Mouse (Mus musculus) midbrain, embryonic 10.5 days (tissue): ENCODE data around the gene Nrp2. TPM values are rescaled to one million over a fixed set of nuclear protein-coding genes. Genes with fewer than 3 reads are reported as not detected.
A peak's percentile ranks its signal among the peaks of the same experiment; 100 is the strongest.

ENCODE experiments used
- DNase-seq: peaks from one replicate; pipeline ENCODE4 v3.0.0-alpha.2; 2017; ENCODE audit warnings: low spot score
- H3K27ac ChIP-seq: fragments of 300-500 bp; sonication (generic); replicated peaks from 2 replicates; pipeline ENCODE4 v1.5.1; 2016; ENCODE audit warnings: mild to moderate bottlenecking
- H3K27me3 ChIP-seq: fragments of 300-500 bp; sonication (generic); 2 replicates; pipeline ENCODE4 v1.6.1; 2016; ENCODE audit warnings: low read depth, mild to moderate bottlenecking; ENCODE audit not compliant: poor library complexity, severe bottlenecking
- H3K36me3 ChIP-seq: fragments of 300-500 bp; sonication (generic); 2 replicates; pipeline ENCODE4 v1.6.1; 2016; ENCODE audit warnings: mild to moderate bottlenecking, moderate library complexity
- H3K4me1 ChIP-seq: fragments of 300-500 bp; sonication (generic); 2 replicates; pipeline ENCODE4 v1.6.1; 2016
- H3K4me3 ChIP-seq: fragments of 300-500 bp; sonication (generic); 2 replicates; pipeline ENCODE4 v1.5.1; 2016; ENCODE audit warnings: mild to moderate bottlenecking, moderate library complexity
- H3K9me3 ChIP-seq: fragments of 300-500 bp; sonication (generic); replicated peaks from 2 replicates; pipeline ENCODE4 v1.6.1; 2016; ENCODE audit warnings: mild to moderate bottlenecking
- WGBS: fragments of 180-500 bp; shearing (Covaris S2); methylation state at CpG from one replicate; pipeline ENCODE4 v1.1.7; 2016; 5-methylcytosine and 5-hydroxymethylcytosine counted together
- polyA plus RNA-seq: library from polyadenylated mRNA; unstranded; fragments of >200 nt; fragmentation: Nextera tagmentation; extraction: Ambion mirVana; gene quantifications from 2 replicates; pipeline ENCODE4 v1.2.1, GENCODE M21; 2016

Nrp2 gene
- polyA plus RNA-seq, 1 experiment from 2014 or later, result 10.7 TPM

DNA sequence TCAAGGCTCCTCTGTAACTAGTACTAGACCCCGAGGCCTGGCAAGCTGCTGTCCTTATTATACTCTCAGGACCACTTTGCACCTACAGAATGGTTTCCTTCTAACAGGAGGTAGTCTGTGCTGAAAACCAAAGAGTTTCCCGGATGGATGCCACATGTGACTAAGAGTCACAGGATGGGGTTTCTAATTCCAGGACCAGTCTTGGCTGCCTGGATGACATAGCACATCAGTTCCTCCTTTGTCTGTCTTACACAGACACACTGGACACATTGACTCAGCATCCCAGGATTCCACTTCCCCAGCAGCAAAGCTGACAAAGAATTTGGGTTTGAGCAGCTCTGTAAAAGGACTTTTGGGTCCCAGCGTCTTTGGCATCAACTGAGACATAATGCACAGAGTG, 17.1 kb downstream of the Nrp2 start:
- H3K27ac ChIP-seq, result no peak overlapping the region
- 0 out of 2 replicates have a peak, but pooled peaks cover 3% of the 10 kb centered on the region for H3K9me3 ChIP-seq
- no peak overlapping the region for H3K4me3 ChIP-seq
- H3K36me3 ChIP-seq, result peaks cover 11% of the 10 kb centered on the region
- DNase-seq, result no peak
- WGBS, result 84% methylated on average over 3 of the region's 3 CpGs
- H3K4me1 ChIP-seq, result peaks cover 42% of the 10 kb centered on the region
- peaks cover 32% of the 10 kb centered on the region for H3K27me3 ChIP-seq

DNA sequence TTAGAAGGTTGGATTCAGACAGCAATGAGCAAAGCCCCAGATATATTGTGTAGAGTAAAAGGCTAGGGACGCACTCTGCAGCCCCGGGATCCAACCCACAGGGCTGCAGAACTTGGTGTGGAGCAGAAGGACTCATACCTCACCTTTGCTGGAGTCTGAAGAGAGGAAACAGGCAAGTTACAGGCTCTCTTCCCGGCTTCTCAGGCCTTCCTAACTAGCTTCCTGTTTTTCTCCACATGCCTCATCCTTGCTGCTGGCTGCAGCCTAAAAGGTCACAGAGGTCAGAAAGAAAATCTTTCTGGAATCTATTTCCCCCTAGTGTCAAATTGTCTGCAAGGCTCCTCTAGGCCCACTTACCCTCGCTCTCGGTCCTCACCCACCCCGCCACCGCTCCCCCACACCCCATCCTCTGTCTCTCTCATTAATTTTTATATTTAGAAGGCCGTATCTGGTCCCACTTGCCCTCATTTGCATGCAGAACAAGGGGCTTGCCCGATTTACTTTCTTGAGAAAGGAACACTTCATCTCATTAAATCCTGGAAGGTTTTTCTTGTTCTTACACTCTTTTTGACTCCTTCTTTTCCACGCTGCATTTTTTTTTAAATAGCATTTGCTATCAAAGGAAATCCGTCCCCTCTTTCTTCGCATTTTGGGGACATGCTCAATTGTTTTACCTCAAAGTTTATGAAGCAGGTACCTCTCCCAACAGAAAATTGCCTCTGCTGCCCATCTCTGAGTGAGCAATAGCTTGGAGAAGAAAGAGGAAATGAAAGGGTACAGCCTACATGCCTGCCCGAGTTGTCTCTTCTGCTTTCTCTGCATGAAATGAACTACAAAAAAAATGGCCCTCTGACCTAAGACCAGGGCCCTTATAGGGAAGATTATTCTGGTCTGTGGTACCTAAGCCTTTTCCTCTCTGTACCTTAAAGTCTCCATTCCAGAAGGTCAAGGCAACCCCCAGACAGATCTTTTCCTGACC, 17.9 kb downstream of the Nrp2 start:
- Histone ChIP-seq H3K27me3 (peaks cover 32% of the 10 kb centered on the region), H3K9me3 (0 out of 2 replicates have a peak, but pooled peaks cover 3% of the 10 kb centered on the region), H3K27ac (0 out of 2 replicates have a peak overlapping the region, but pooled peaks have one; percentile 33), H3K4me3 (no peak overlapping the region), H3K36me3 (peaks cover 11% of the 10 kb centered on the region), H3K4me1 (peaks cover 42% of the 10 kb centered on the region)
- 59% methylated on average over 13 of the region's 13 CpGs for WGBS
- no peak for DNase-seq

DNA sequence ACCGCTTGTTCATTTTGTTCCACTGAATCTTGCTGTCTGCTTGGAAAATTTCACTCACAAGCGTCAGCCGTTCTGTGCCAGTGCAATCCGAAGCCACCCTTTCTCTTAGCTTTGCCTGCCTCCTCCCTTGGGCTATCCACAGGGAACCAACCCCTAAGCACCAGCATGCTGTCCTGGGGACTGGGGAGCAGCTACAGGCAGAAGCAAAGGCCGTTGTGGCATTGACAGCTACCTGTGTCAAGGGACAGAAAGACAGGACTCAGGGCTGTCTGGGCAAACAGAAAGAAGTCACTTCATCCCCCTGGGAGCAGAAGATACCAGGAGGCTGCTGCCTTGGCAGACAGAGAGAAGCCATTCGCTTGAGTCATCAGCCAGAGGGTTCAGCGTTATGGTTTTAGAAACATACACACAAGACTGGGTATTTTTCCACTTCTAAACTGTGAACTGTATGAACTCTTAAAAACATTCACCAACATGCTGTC, 18.7 kb downstream of the Nrp2 start:
- H3K9me3 ChIP-seq, result 0 out of 2 replicates have a peak, but pooled peaks cover 3% of the 10 kb centered on the region
- WGBS, result 78% methylated on average over 7 of the region's 7 CpGs
- peaks cover 38% of the 10 kb centered on the region for H3K4me1 ChIP-seq
- H3K27ac ChIP-seq, result no peak overlapping the region
- peaks cover 28% of the 10 kb centered on the region for H3K27me3 ChIP-seq
- peaks cover 11% of the 10 kb centered on the region for H3K36me3 ChIP-seq
- no peak for DNase-seq
- H3K4me3 ChIP-seq, result no peak overlapping the region

DNA sequence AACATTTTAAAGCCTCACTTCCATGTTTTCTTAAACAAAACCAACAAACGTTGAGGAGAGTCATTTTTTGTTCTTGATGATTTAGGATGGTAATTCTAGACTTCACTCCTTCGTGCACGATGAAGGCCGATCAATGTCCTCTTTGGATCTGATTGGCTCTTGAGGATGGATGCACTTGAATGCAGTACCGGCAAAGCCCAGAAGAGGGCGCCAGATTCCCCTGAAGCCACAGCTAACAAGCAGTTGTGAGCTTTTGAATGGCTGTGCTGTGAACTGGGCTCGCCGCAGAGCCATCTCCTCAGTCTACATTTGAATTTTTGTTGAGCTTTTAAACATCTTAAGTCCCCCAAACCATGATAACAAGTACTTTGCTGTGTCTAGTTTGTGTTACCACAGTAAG, 19.4 kb downstream of the Nrp2 start:
- 63% methylated on average over 8 of the region's 8 CpGs for WGBS

DNA sequence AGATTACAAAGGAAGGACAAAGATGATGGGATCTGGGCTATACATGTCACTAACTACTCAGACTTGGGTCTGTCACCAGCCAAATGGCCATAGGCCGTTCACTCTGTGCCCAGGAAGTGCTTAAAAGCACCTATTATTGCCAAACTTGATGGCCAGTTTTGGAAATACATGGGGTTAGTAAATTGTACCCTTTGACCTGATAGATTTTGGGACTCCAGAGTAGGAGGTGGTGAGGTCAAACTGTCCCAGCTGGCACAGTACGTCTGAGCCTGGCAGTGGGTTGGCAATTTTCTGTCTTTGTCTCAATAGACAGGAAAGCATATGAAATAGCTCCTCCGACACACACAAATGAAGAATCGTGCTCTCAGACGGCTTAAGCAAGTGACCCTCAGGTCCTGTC, 20.8 kb downstream of the Nrp2 start:
- WGBS, result 84% methylated on average over 5 of the region's 5 CpGs
- Histone ChIP-seq H3K9me3 (0 out of 2 replicates have a peak, but pooled peaks cover 3% of the 10 kb centered on the region), H3K36me3 (peaks cover 11% of the 10 kb centered on the region), H3K27me3 (peaks cover 19% of the 10 kb centered on the region), H3K4me3 (no peak overlapping the region), H3K27ac (no peak overlapping the region), H3K4me1 (peaks cover 39% of the 10 kb centered on the region)
- DNase-seq, result no peak

More for the DNA sequence above, 19.4 kb downstream of the Nrp2 start:
- no peak overlapping the region for H3K4me3 ChIP-seq
- peaks cover 35% of the 10 kb centered on the region for H3K4me1 ChIP-seq
- peak; percentile 54 for DNase-seq
- H3K27me3 ChIP-seq, result peaks cover 20% of the 10 kb centered on the region
- peaks cover 11% of the 10 kb centered on the region for H3K36me3 ChIP-seq
- H3K27ac ChIP-seq, result no peak overlapping the region
- H3K9me3 ChIP-seq, result 0 out of 2 replicates have a peak, but pooled peaks cover 3% of the 10 kb centered on the region

DNA sequence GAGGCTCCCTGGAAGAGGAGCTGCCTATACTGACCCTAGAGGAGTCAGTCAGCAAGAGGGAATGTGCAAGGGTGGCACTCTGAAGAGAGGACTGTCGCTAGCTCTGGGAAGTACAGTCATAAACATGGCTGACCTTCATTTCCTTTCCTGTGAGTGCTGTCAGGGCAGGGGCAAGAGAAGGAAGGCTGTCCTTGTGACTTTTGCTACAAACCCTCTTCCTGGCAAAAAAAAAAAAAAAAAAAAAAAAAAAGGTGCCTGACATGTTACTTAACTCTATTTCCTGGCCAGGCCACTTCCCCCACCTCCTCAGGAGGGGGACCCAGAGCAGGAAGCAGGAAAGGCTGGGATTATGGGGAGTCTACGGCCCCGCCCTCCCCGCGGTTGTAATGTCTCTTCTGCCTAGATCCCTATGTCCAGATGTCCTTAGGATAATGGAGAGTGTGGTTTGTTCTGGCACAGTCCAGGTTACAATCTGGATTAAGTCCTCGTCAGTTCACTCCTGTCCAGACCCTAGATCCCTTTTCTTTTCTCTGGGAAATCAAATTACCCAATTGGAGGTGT, 21.5 kb downstream of the Nrp2 start:
- 78% methylated on average over 6 of the region's 6 CpGs for WGBS
- peaks cover 14% of the 10 kb centered on the region; the same call in 1 of the 2 replicates for H3K27me3 ChIP-seq
- H3K4me1 ChIP-seq, result peaks cover 44% of the 10 kb centered on the region
- H3K36me3 ChIP-seq, result peaks cover 11% of the 10 kb centered on the region
- H3K4me3 ChIP-seq, result no peak overlapping the region
- DNase-seq, result no peak
- no peak overlapping the region for H3K27ac ChIP-seq
- H3K9me3 ChIP-seq, result 0 out of 2 replicates have a peak, but pooled peaks cover 3% of the 10 kb centered on the region

DNA sequence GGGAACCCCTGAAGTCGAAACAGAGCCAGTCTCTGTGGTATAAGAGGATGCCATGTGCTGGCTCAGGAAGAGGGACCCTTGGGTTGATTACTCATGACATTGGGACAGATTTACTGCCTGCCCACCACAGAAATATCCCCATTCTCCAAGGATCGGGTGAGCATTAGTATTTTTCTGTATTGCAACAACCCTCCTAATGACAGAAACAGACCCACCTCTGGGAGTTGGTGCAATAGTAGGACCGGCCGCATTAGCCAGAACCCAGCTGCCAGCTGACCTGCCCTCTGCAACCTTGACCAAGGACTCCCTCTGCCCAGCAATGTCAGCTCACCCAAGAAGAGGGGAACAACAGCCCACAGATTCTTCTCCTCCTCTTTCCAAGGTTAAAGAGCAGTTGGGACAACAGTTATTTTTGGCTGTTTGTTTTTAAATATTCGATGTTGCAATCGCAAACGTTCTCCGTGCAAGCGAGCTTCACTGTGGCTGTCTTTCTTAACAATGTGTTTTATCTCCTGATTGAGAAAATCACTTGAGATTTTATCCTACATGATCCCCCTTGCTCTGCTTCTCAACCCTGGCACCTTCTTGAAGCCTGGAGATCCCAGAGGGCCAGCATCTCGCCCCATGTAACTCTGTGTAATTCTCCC, 22.1 kb downstream of the Nrp2 start:
- H3K27me3 ChIP-seq, result peaks cover 8% of the 10 kb centered on the region; the same call in 1 of the 2 replicates
- H3K4me1 ChIP-seq, result peaks cover 47% of the 10 kb centered on the region
- H3K27ac ChIP-seq, result no peak overlapping the region
- H3K9me3 ChIP-seq, result 0 out of 2 replicates have a peak, but pooled peaks cover 3% of the 10 kb centered on the region
- no peak overlapping the region for H3K4me3 ChIP-seq
- 91% methylated on average over 10 of the region's 10 CpGs for WGBS
- no peak for DNase-seq
- H3K36me3 ChIP-seq, result peaks cover 11% of the 10 kb centered on the region

DNA sequence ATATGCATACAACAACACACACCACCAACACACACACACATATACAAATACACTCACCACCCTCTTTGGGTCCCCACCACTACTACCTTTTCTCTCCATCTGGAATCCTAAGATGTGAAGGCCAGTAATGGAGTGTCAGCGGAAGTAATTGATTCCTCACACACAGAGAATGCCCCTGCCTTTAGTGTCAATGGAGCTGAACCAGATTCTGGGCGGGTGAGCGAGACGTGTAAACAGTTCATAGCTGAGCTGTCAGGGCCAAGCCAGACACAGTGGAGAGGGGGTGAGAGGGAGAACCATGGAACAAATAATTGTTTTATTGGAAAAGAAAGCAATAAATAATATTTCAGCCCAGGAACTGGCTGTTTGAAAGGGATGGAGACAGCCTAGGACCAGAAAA, 24.1 kb downstream of the Nrp2 start:
- H3K4me3 ChIP-seq, result no peak overlapping the region
- peaks cover 30% of the 10 kb centered on the region for H3K4me1 ChIP-seq
- H3K27me3 ChIP-seq, result peaks cover 15% of the 10 kb centered on the region; the same call in 1 of the 2 replicates
- DNase-seq, result no peak
- peaks cover 5% of the 10 kb centered on the region for H3K36me3 ChIP-seq
- no peak overlapping the region for H3K27ac ChIP-seq
- WGBS, result 43% methylated on average over 4 of the region's 4 CpGs
- 0 out of 2 replicates have a peak, but pooled peaks cover 3% of the 10 kb centered on the region for H3K9me3 ChIP-seq

DNA sequence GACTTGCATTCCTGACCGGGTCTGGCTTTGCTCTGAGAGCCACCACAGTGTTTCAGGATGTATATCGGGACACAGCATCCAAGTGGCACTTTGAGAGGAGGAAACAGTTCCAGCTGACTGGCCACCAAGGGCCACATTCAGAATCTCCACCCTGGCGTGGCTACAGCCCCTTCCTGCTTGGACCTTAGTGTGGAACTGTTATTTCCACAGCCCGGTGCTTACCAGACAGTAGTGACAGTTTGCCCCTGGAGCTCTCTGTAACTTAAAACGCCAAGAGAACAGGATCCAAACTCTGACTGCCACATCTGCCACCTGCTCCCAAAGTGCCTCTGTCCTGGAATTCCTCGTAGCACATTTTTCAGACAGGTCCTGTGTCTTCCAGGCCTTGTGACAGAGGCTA, 25.3 kb downstream of the Nrp2 start:
- peaks cover 38% of the 10 kb centered on the region for H3K4me1 ChIP-seq
- H3K9me3 ChIP-seq, result no peaks in the 10 kb centered on the region
- peaks cover 27% of the 10 kb centered on the region for H3K27me3 ChIP-seq
- no peaks in the 10 kb centered on the region for H3K36me3 ChIP-seq
- H3K27ac ChIP-seq, result 0 out of 2 replicates have a peak overlapping the region, but pooled peaks have one; percentile 9
- no peak overlapping the region for H3K4me3 ChIP-seq
- WGBS, result 47% methylated on average over 6 of the region's 6 CpGs
- DNase-seq, result no peak

DNA sequence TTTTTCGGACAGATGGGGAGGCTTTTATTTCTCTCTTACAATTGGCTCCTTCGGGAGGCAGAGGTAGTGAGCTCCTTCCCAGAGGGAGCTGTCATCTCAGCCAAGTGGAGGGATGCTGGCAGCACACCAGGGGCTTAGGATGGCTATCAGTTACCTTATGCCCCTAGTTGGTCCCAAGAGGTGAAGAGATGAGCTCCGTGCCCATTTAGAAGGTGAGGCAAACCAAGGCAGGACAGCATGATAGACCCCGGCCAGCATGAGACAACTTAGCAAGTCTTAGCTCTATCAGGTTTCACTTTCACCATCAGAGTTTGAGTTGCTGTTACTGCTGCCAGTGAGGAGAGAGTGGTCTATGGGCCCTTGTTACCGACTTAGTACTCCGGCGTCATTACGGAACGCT, 25.8 kb downstream of the Nrp2 start:
- no peak for DNase-seq
- WGBS, result 76% methylated on average over 9 of the region's 9 CpGs

DNA sequence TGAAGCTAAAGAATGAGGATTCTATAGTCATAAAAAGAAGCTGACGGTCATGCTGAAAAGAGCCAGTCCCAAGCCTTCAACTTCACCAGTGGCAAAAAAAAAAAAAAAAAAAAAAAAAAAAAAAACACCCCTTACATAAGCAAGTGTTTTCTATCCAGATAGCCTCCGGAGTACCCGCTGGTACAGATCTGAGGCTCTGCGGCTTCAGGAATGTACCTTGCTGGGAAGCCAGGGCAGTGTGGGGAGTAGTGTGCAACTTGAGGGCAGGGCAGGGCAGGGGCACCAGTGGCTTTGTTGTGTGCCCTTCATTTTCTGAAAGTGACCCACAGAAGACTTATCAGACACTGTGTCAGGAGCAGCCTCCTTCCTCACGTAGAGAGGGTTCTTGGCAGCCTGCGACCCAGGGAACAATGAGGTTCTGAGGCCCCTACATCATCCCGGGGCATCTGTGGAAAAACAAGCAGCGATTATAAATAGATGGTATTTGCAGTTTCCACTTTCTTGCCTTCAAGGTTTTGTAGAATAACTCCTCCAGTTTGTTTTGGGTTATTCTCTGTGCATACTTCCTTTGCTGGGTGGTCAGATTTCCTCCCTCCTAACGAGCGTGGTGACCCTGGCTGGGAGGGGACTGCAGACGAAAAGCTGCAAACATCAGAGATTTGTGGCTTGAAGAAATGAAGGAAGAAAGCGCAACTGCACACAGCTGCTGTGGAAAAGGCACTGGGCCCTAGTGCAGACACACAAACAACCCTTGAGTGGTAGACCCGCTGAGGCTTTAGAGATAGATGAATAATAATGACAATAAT, 26.5 kb downstream of the Nrp2 start:
- Histone ChIP-seq H3K4me1 (peaks cover 48% of the 10 kb centered on the region), H3K9me3 (no peaks in the 10 kb centered on the region), H3K27ac (no peak overlapping the region), H3K27me3 (peaks cover 27% of the 10 kb centered on the region), H3K36me3 (no peaks in the 10 kb centered on the region), H3K4me3 (no peak overlapping the region)
- no peak for DNase-seq
- WGBS, result 66% methylated on average over 13 of the region's 13 CpGs

More for the DNA sequence above, 25.8 kb downstream of the Nrp2 start:
- Histone ChIP-seq H3K36me3 (no peaks in the 10 kb centered on the region), H3K4me1 (peaks cover 42% of the 10 kb centered on the region), H3K27me3 (peaks cover 27% of the 10 kb centered on the region), H3K4me3 (no peak overlapping the region), H3K27ac (0 out of 2 replicates have a peak overlapping the region, but pooled peaks have one; percentile 9), H3K9me3 (no peaks in the 10 kb centered on the region)
